8 mouse cellular contexts compared by ENCODE assay signal in the genomic region with DNA sequence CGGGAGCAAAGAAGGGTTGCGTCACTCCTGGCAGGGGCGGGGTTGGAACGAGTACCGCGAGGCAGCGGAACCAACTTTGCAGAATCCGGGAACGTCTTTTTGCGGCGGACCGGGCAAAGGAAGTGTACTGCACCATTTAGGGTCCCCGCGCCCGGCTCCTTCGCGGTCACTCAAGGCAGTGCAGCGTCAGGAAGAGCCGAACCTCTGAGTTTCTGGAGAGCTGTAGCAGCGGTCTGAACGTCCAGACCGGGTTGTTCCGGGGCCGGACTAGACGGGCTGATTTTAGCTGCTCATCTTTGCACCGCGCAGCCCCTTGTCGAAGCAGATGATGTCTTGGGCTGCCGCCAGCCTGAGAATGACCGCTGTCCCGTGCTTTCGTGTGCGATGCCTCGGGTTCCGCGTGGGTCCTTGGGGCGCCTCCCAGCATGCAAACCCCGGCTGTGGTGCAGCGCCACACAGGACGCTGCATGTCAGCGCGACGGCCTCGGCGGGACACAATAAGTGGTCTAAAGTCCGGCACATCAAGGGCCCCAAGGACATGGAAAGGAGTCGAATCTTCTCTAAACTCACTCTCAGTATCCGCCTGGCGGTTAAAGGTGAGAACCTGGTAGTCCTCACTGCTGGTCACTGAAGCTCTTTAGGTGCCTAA. TPM values are rescaled to one million over a fixed set of nuclear protein-coding genes. Genes with fewer than 3 reads are reported as not detected.
DNase-seq lines count a peak whose midpoint lies in the region; ATAC-seq and TF ChIP-seq lines count a peak whose summit lies in the region.

Gene Taco1, plus strand, starts transcription at position 139 of the 649 bp plus-strand sequence.

- H3K4me3 ChIP-seq in hindbrain, embryonic 13.5 days = peak within 1 kb of the TSS; percentile 87

- POLR2A ChIA-PET in Patski (lab: Charles Lee) = no interaction called here

- TF ChIP-seq CTCF in Patski (IDR thresholded peaks at IDR 0.05) = peak; percentile 46

- ATAC-seq in Patski = peak; percentile 82
- peak; percentile 98 for ATAC-seq in hindbrain, embryonic 13.5 days (ENCODE audit: low FRiP score)

- H3K4me2 ChIP-seq in hindbrain, embryonic 13.5 days = peak within 1 kb of the TSS; percentile 92

- no peaks in the 10 kb centered on the region for H3K27me3 ChIP-seq in Patski
- H3K27me3 ChIP-seq in hindbrain, embryonic 13.5 days = no peaks in the 10 kb centered on the region

- H3K9me3 ChIP-seq in hindbrain, embryonic 13.5 days = no peaks in the 10 kb centered on the region

- peak; percentile 77 for DNase-seq in Patski (ENCODE audit: low read depth, low spot score)
- DNase-seq in cerebellum, postnatal 14 days = peak; percentile 98
- DNase-seq in frontal cortex, postnatal 14 days (ENCODE audit: low spot score in 2 of 2) = peak; percentile 90 to 94
- DNase-seq in layer of hippocampus, postnatal 25 days (ENCODE audit: extremely low spot score in 1 of 2, low spot score in 1 of 2) = peak; percentile 91 to 94
- peak; percentile 96 for DNase-seq in lung, postnatal 25 days (ENCODE audit: low spot score)
- DNase-seq in retina, embryonic 14.5 days (ENCODE audit: low spot score) = peak; percentile 95
- DNase-seq in thymus, postnatal 4 days = peak; percentile 93

- H3K36me3 ChIP-seq in hindbrain, embryonic 13.5 days = no peaks in the 10 kb centered on the region

- H3K4me1 ChIP-seq in hindbrain, embryonic 13.5 days (replicated peaks) = peaks cover 16% of the 10 kb centered on the region

- H3K27ac ChIP-seq in hindbrain, embryonic 13.5 days = peak within 1 kb of the TSS; percentile 90

- peak within 1 kb of the TSS; percentile 92 for H3K9ac ChIP-seq in hindbrain, embryonic 13.5 days

- WGBS in hindbrain, embryonic 13.5 days = under 1% methylated on average over 49 of the region's 49 CpGs

- CTCF ChIA-PET in Patski (lab: Charles Lee) = no interaction called here

- in situ Hi-C loops in Patski (cut with MboI; ENCODE audit: low pct_unique_long_range_greater_than_20kb) = no loop called here

RNA-seq across cellular contexts. Expression of gene Taco1, which starts in this region (rescaled TPM):
- polyA plus RNA-seq in Patski (2021) = 16.3 TPM
- 8.1 and 8.4 TPM in 2 replicates for polyA plus RNA-seq in hindbrain, embryonic 13.5 days (2015; fragmentation: Nextera tagmentation; extraction: Ambion mirVana)
- 10 to 100 TPM; 17.6 to 21.8 TPM for total RNA-seq in layer of hippocampus, postnatal 25 days (2021)

Comparison
In these comparisons a context has a peak if more than half of its experiments do, and no peak if none do; other contexts are left out.
1. Peak in every context shown above with its lines: DNase-seq, ATAC-seq, H3K4me3 ChIP-seq and H3K27ac ChIP-seq.